Mouse (Mus musculus) midbrain, embryonic 12.5 days (tissue): ENCODE results near the gene Zbtb20. TPM values are rescaled to one million over a fixed set of nuclear protein-coding genes. Genes with fewer than 3 reads are reported as not detected.

Experiments
- ATAC-seq: fragments of 200-750 bp; cut with Nextera tagmentation; 2 replicates; pipeline ENCODE4 v1.8.0; 2017; ENCODE audit warnings: low read depth, moderate TSS enrichment, moderate library complexity; ENCODE audit not compliant: low FRiP score
- H3K27ac ChIP-seq: fragments of 300-500 bp; sonication (generic); replicated peaks from 2 replicates; pipeline ENCODE4 v1.5.1; 2016; ENCODE audit warnings: mild to moderate bottlenecking
- H3K27me3 ChIP-seq: fragments of 300-500 bp; sonication (generic); 2 replicates; pipeline ENCODE4 v1.6.1; 2016; ENCODE audit warnings: mild to moderate bottlenecking
- H3K36me3 ChIP-seq: fragments of 300-500 bp; sonication (generic); 2 replicates; pipeline ENCODE4 v1.6.1; 2016
- H3K4me1 ChIP-seq: fragments of 300-500 bp; sonication (generic); 2 replicates; pipeline ENCODE4 v1.6.1; 2016
- H3K4me2 ChIP-seq: fragments of 300-500 bp; sonication (generic); replicated peaks from 2 replicates; pipeline ENCODE4 v1.6.1; 2016; ENCODE audit warnings: mild to moderate bottlenecking, moderate library complexity
- H3K4me3 ChIP-seq: fragments of 300-500 bp; sonication (generic); 2 replicates; pipeline ENCODE4 v1.5.1; 2016; ENCODE audit warnings: mild to moderate bottlenecking
- H3K9ac ChIP-seq: fragments of 300-500 bp; sonication (generic); replicated peaks from 2 replicates; pipeline ENCODE4 v1.6.1; 2016; ENCODE audit warnings: mild to moderate bottlenecking, moderate library complexity
- H3K9me3 ChIP-seq: fragments of 300-500 bp; sonication (generic); 2 replicates; pipeline ENCODE4 v1.6.1; 2016; ENCODE audit warnings: mild to moderate bottlenecking
- WGBS: fragments of 180-500 bp; shearing (Covaris S2); methylation state at CpG from one replicate; pipeline ENCODE4 v1.1.7; 2016; 5-methylcytosine and 5-hydroxymethylcytosine counted together
- polyA plus RNA-seq: library from polyadenylated mRNA; unstranded; fragments of >200 nt; fragmentation: Nextera tagmentation; extraction: Ambion mirVana; gene quantifications from 2 replicates; pipeline ENCODE4 v1.2.1, GENCODE M21; 2016

The Zbtb20 gene
- polyA plus RNA-seq, 1 experiment from 2014 or later = 80.8 TPM

GRCm38 (mm10) chr16:43172139-43172538, 296.5 kb downstream of the Zbtb20 start:
- Histone ChIP-seq H3K4me1 (no peaks in the 10 kb centered on the region), H3K9ac (no peak overlapping the region), H3K9me3 (no peaks in the 10 kb centered on the region), H3K36me3 (no peaks in the 10 kb centered on the region), H3K27me3 (no peaks in the 10 kb centered on the region), H3K4me3 (no peak overlapping the region), H3K4me2 (no peak overlapping the region), H3K27ac (no peak overlapping the region)
- no peak for ATAC-seq
- 11% methylated on average over 2 of the region's 2 CpGs for whole genome bisulfite sequencing

GRCm38 (mm10) chr16:43172912-43173311, 297.2 kb downstream of the Zbtb20 start:
- Histone ChIP-seq H3K4me1 (no peaks in the 10 kb centered on the region), H3K27me3 (no peaks in the 10 kb centered on the region), H3K9me3 (no peaks in the 10 kb centered on the region), H3K27ac (no peak overlapping the region), H3K36me3 (no peaks in the 10 kb centered on the region), H3K4me2 (no peak overlapping the region), H3K9ac (no peak overlapping the region), H3K4me3 (no peak overlapping the region)
- no peak for ATAC-seq
- 34% methylated on average over 1 of the region's 1 CpGs for WGBS

GRCm38 (mm10) chr16:43174815-43175214, 299.1 kb downstream of the Zbtb20 start:
- Histone ChIP-seq H3K4me1 (no peaks in the 10 kb centered on the region), H3K27me3 (no peaks in the 10 kb centered on the region), H3K4me3 (no peak overlapping the region), H3K9ac (no peak overlapping the region), H3K4me2 (no peak overlapping the region), H3K27ac (no peak overlapping the region), H3K9me3 (no peaks in the 10 kb centered on the region), H3K36me3 (no peaks in the 10 kb centered on the region)
- no peak for ATAC-seq
- 89% methylated on average over 2 of the region's 2 CpGs for WGBS

GRCm38 (mm10) chr16:43181038-43181437, 305.4 kb downstream of the Zbtb20 start:
- H3K4me1 ChIP-seq = no peaks in the 10 kb centered on the region
- WGBS = 88% methylated on average over 1 of the region's 1 CpGs
- no peak overlapping the region for H3K4me3 ChIP-seq
- no peak overlapping the region for H3K9ac ChIP-seq
- ATAC-seq = no peak
- H3K4me2 ChIP-seq = no peak overlapping the region
- no peaks in the 10 kb centered on the region for H3K36me3 ChIP-seq
- H3K27ac ChIP-seq = no peak overlapping the region
- no peaks in the 10 kb centered on the region for H3K27me3 ChIP-seq
- H3K9me3 ChIP-seq = no peaks in the 10 kb centered on the region

GRCm38 (mm10) chr16:43190390-43190789, 314.7 kb downstream of the Zbtb20 start:
- Histone ChIP-seq H3K27ac (no peak overlapping the region), H3K36me3 (no peaks in the 10 kb centered on the region), H3K27me3 (no peaks in the 10 kb centered on the region), H3K4me2 (no peak overlapping the region), H3K9ac (no peak overlapping the region), H3K4me3 (no peak overlapping the region), H3K4me1 (peaks cover 9% of the 10 kb centered on the region), H3K9me3 (no peaks in the 10 kb centered on the region)
- 89% methylated on average over 1 of the region's 1 CpGs for WGBS
- ATAC-seq = no peak

- H3K9me3 ChIP-seq = no peaks in the 10 kb centered on the region
- no peak overlapping the region for H3K27ac ChIP-seq
- no peak for ATAC-seq
- H3K4me1 ChIP-seq = peaks cover 9% of the 10 kb centered on the region
- no peak overlapping the region for H3K9ac ChIP-seq
- no peaks in the 10 kb centered on the region for H3K36me3 ChIP-seq
- H3K4me2 ChIP-seq = no peak overlapping the region
- WGBS = 92% methylated on average over 9 of the region's 9 CpGs
- H3K27me3 ChIP-seq = no peaks in the 10 kb centered on the region
- H3K4me3 ChIP-seq = no peak overlapping the region
Observed at GRCm38 (mm10) chr16:43191060-43191850, 315.6 kb downstream of the Zbtb20 start.

GRCm38 (mm10) chr16:43193631-43194239, 318.1 kb downstream of the Zbtb20 start:
- H3K27me3 ChIP-seq = no peaks in the 10 kb centered on the region
- no peak overlapping the region; the same call in 1 of the 2 replicates for H3K27ac ChIP-seq
- H3K9ac ChIP-seq = no peak overlapping the region
- no peak for ATAC-seq
- H3K4me2 ChIP-seq = no peak overlapping the region
- H3K4me3 ChIP-seq = no peak overlapping the region
- no peaks in the 10 kb centered on the region for H3K9me3 ChIP-seq
- 52% methylated on average over 6 of the region's 6 CpGs for WGBS
- no peaks in the 10 kb centered on the region for H3K36me3 ChIP-seq
- H3K4me1 ChIP-seq = peaks cover 9% of the 10 kb centered on the region

GRCm38 (mm10) chr16:43217336-43218006, 341.8 kb downstream of the Zbtb20 start:
- 75% methylated on average over 4 of the region's 4 CpGs for WGBS
- no peak for ATAC-seq
- no peaks in the 10 kb centered on the region for H3K27me3 ChIP-seq
- H3K27ac ChIP-seq = no peak overlapping the region
- no peak overlapping the region for H3K4me3 ChIP-seq
- no peaks in the 10 kb centered on the region for H3K9me3 ChIP-seq
- no peaks in the 10 kb centered on the region for H3K36me3 ChIP-seq
- no peaks in the 10 kb centered on the region for H3K4me1 ChIP-seq
- no peak overlapping the region for H3K9ac ChIP-seq
- no peak overlapping the region for H3K4me2 ChIP-seq

- Histone ChIP-seq H3K9ac (no peak overlapping the region), H3K4me3 (no peak overlapping the region), H3K9me3 (no peaks in the 10 kb centered on the region), H3K4me2 (no peak overlapping the region), H3K4me1 (no peaks in the 10 kb centered on the region), H3K27me3 (no peaks in the 10 kb centered on the region), H3K27ac (no peak overlapping the region), H3K36me3 (no peaks in the 10 kb centered on the region)
- WGBS = 84% methylated on average over 1 of the region's 1 CpGs
- no peak for ATAC-seq
Observed at GRCm38 (mm10) chr16:43219367-43219766, 343.7 kb downstream of the Zbtb20 start.

DNA sequence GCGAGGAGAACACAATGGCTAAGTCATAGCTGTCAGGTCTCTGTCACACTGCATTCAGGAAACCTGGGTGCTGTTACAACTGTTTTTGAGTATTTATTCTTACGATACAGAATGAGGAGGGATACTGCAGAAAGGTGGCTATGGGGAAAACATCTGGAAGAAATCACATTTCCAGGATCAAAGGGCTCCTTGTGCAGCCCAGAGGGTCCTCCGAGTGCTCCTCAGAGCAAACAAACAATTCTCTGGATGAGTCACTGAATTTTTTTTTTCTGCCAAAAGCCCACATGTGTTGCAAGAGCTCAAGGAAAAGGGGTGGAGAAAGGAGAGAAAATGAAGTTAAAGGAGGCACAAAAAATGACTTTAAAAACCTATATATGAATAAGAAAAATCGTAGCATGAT, 345.6 kb downstream of the Zbtb20 start:
- no peaks in the 10 kb centered on the region for H3K9me3 ChIP-seq
- WGBS = 61% methylated on average over 4 of the region's 4 CpGs

DNA sequence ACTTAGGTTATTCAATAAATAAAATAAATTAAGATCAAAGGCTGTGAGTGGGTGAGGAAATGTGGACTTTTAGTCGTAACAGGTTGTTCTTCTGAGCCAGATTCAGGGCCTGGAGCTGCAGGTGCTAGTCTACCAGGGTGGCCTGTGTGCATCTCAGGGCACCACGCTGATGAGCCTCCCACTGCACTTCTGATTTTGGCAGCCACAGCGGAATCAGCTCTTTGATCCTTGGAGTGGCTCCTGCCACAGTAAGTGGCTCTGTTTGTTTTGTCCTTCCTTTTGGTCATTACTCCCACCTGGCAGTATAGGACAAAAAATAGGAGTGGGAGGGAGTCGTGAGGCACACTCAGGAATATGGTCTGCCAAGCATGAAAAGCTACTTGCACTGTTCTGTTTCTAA, 354.6 kb downstream of the Zbtb20 start:
- Histone ChIP-seq H3K4me2 (no peak overlapping the region), H3K36me3 (no peaks in the 10 kb centered on the region), H3K27me3 (no peaks in the 10 kb centered on the region), H3K9me3 (no peaks in the 10 kb centered on the region), H3K9ac (no peak overlapping the region), H3K4me1 (peaks cover 5% of the 10 kb centered on the region; the same call in 1 of the 2 replicates), H3K4me3 (no peak overlapping the region), H3K27ac (no peak overlapping the region)
- ATAC-seq = no peak
- 59% methylated on average over 4 of the region's 4 CpGs for WGBS

More for the DNA sequence above, 345.6 kb downstream of the Zbtb20 start:
- Histone ChIP-seq H3K27ac (no peak overlapping the region), H3K4me3 (no peak overlapping the region), H3K4me1 (no peaks in the 10 kb centered on the region), H3K4me2 (no peak overlapping the region), H3K9ac (no peak overlapping the region), H3K27me3 (no peaks in the 10 kb centered on the region), H3K36me3 (no peaks in the 10 kb centered on the region)
- ATAC-seq = no peak

GRCm38 (mm10) chr16:43234249-43234648, 358.6 kb downstream of the Zbtb20 start:
- H3K4me2 ChIP-seq = no peak overlapping the region

More at GRCm38 (mm10) chr16:43234249-43234648, 358.6 kb downstream of the Zbtb20 start:
- Histone ChIP-seq H3K27me3 (no peaks in the 10 kb centered on the region), H3K4me3 (no peak overlapping the region), H3K36me3 (no peaks in the 10 kb centered on the region), H3K9ac (no peak overlapping the region), H3K9me3 (no peaks in the 10 kb centered on the region), H3K27ac (no peak overlapping the region), H3K4me1 (peaks cover 12% of the 10 kb centered on the region; the same call in 1 of the 2 replicates)
- ATAC-seq = no peak
